Mouse (Mus musculus) heart, postnatal 0 days (tissue): ENCODE measurements around the gene Gpr157. TPM values are rescaled to one million over a fixed set of nuclear protein-coding genes. Genes with fewer than 3 reads are reported as not detected.

Experiments
- ATAC-seq: fragments of 200-750 bp; cut with Nextera tagmentation; 2 replicates; pipeline ENCODE4 v1.8.0; 2017; ENCODE audit warnings: low read depth, moderate number of reproducible peaks, moderate library complexity; ENCODE audit not compliant: insufficient read depth
- DNase-seq: peaks from one replicate; pipeline ENCODE4 v3.0.0-alpha.2; 2016; ENCODE audit warnings: low spot score
- H3K27ac ChIP-seq: fragments of 300-500 bp; sonication (generic); 2 replicates; pipeline ENCODE4 v1.5.1; 2014; ENCODE audit warnings: low read depth, mild to moderate bottlenecking
- H3K27me3 ChIP-seq: fragments of 300-500 bp; sonication (generic); 2 replicates; pipeline ENCODE4 v1.6.1; 2014; ENCODE audit warnings: low read length, mixed read lengths; ENCODE audit not compliant: control insufficient read depth, insufficient read depth
- H3K36me3 ChIP-seq: fragments of 300-500 bp; sonication (generic); replicated peaks from 2 replicates; pipeline ENCODE4 v1.6.1; 2014; ENCODE audit warnings: low read length, mixed read lengths; ENCODE audit not compliant: control insufficient read depth, insufficient read depth
- H3K4me1 ChIP-seq: fragments of 300-500 bp; sonication (generic); 2 replicates; pipeline ENCODE4 v1.6.1; 2014; ENCODE audit warnings: antibody characterized with exemption; ENCODE audit not compliant: control insufficient read depth, insufficient read depth
- H3K4me2 ChIP-seq: fragments of 300-500 bp; sonication (generic); 2 replicates; pipeline ENCODE4 v1.6.1; 2014; ENCODE audit warnings: low read depth, mild to moderate bottlenecking, low read length, moderate library complexity
- H3K4me3 ChIP-seq: fragments of 300-500 bp; sonication (generic); 2 replicates; pipeline ENCODE4 v1.5.1; 2014; ENCODE audit warnings: low read depth, low read length
- H3K9ac ChIP-seq: fragments of 300-500 bp; sonication (generic); replicated peaks from 2 replicates; pipeline ENCODE4 v1.6.1; 2014; ENCODE audit warnings: low read depth, low read length, mixed read lengths
- H3K9me3 ChIP-seq: fragments of 300-500 bp; sonication (generic); replicated peaks from 2 replicates; pipeline ENCODE4 v1.6.1; 2016; ENCODE audit warnings: low read length; ENCODE audit not compliant: control insufficient read depth
- CTCF ChIP-seq: IDR thresholded peaks from 2 replicates; pipeline ENCODE4 v1.5.1; 2016; ENCODE audit warnings: antibody characterized with exemption, control low read depth, low read depth
- EP300 ChIP-seq: IDR thresholded peaks from 2 replicates; pipeline ENCODE4 v1.6.1; 2016; ENCODE audit warnings: antibody characterized with exemption, low read depth
- WGBS: fragments of 180-500 bp; shearing (Covaris S2); extraction: QIAGEN DNeasy Blood & Tissue Kit; methylation state at CpG from one replicate; pipeline ENCODE4 v1.1.7; 2014; 5-methylcytosine and 5-hydroxymethylcytosine counted together
- polyA plus RNA-seq: library from polyadenylated mRNA; unstranded; fragments of >200 nt; fragmentation: Nextera tagmentation; extraction: Ambion mirVana; gene quantifications from 2 replicates; pipeline ENCODE4 v1.2.1, GENCODE M21; 2015
- total RNA-seq: library from RNA; depleted of rRNA; stranded (reverse); fragments of >200 nt; gene quantifications from 2 replicates; pipeline ENCODE4 v1.2.3, GENCODE M21; 2014; ENCODE audit warnings: low replicate concordance

Gpr157 gene
- total and polyA plus RNA-seq, 2 experiments from 2014 or later = 4.5 to 23.3 TPM

- H3K27me3 ChIP-seq = peaks cover 13% of the 10 kb centered on the region
- H3K9ac ChIP-seq = no peak overlapping the region
- no peaks in the 10 kb centered on the region for H3K9me3 ChIP-seq
- H3K4me1 ChIP-seq = peaks cover 9% of the 10 kb centered on the region; the same call in 1 of the 2 replicates
- H3K4me3 ChIP-seq = no peak overlapping the region
- WGBS = 90% methylated on average over 9 of the region's 9 CpGs
- H3K27ac ChIP-seq = no peak overlapping the region
- DNase-seq (no peak), ATAC-seq (no peak)
- no peaks in the 10 kb centered on the region for H3K36me3 ChIP-seq
- H3K4me2 ChIP-seq = no peak overlapping the region
- TF ChIP-seq CTCF (no peak), EP300 (no peak)
These were observed 43.6 kb upstream of the Gpr157 start for GRCm38 (mm10) chr4:150043591-150043990.

DNA sequence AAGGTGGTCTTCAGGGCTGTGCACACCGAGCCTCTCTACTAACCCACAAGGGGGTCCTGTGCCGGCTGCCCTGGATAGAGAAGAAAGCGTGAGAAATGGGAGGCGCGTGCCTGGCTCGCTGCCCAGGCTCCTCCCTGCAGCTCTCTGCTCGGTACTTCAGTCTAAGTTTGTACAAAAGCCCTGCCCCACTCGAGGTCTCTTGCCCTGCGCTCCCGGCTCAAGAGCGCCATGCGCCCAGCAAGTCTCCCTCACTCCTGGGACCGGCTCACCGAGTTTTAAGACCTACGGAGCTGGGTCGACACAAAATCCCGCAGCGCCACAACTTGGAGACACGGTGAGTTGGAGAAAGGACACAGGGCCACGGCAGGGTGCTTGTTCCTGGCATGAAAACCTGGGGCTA, 39.1 kb upstream of the Gpr157 start:
- TF ChIP-seq EP300 (no peak), CTCF (no peak)
- WGBS = under 1% methylated on average over 20 of the region's 20 CpGs
- H3K4me2 ChIP-seq = peak overlapping the region; percentile 92
- DNase-seq = peak; percentile 71
- no peaks in the 10 kb centered on the region for H3K9me3 ChIP-seq
- H3K4me1 ChIP-seq = peaks cover 16% of the 10 kb centered on the region
- peak overlapping the region; percentile 66 for H3K4me3 ChIP-seq
- H3K27me3 ChIP-seq = peaks cover 26% of the 10 kb centered on the region
- H3K27ac ChIP-seq = peak overlapping the region; percentile 30; the same call in 1 of the 2 replicates
- peak; percentile 59; the same call in 1 of the 2 replicates for ATAC-seq
- peak overlapping the region; percentile 61 for H3K9ac ChIP-seq
- H3K36me3 ChIP-seq = no peaks in the 10 kb centered on the region

DNA sequence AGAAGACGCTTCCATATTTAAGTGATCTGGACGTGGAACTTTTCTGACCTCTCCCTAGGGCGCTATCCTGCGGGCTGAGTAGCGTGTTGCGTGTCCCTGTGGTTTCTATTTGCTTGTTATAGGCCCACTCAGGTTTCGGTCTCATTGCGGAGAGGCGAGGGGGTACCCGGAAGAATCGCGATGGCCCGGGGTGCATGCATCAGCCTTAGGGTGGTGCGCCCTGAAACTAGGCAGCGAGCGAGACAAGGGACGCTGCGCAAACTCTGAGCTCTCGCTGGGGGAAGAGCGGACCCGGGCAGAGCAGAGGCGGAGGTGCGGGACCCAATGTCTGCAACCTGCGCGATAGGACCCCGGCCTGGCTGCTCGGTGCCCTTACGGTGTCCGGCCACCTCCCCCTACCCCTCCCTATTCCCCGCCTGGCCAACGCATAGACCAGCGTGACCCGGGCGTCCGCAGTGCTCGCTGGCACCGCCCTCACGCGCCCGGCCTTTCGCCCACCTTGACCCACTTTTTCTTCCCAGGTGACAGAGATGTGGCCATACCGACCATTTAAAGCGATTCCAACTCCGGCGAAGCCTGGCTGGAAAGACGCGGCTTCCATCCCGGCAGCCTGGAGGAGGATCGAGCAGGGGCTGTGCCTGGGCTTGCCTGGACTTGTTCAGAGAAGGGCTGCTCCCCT, 38.5 kb upstream of the Gpr157 start:
- no peak for TF ChIP-seq EP300
- no peak for TF ChIP-seq CTCF
- Histone ChIP-seq H3K27ac (peak overlapping the region; percentile 30; the same call in 1 of the 2 replicates), H3K9ac (peak overlapping the region; percentile 61), H3K4me1 (peaks cover 16% of the 10 kb centered on the region), H3K4me2 (peak overlapping the region; percentile 92), H3K9me3 (no peaks in the 10 kb centered on the region), H3K27me3 (peaks cover 26% of the 10 kb centered on the region), H3K36me3 (no peaks in the 10 kb centered on the region), H3K4me3 (peak overlapping the region; percentile 66)
- 1% methylated on average over 47 of the region's 49 CpGs for WGBS
- peak; percentile 34; the same call in 1 of the 2 replicates for ATAC-seq
- DNase-seq = no peak

GRCm38 (mm10) chr4:150049157-150049513, 38.0 kb upstream of the Gpr157 start:
- 28% methylated on average over 15 of the region's 15 CpGs for WGBS
- ATAC-seq (no peak), DNase-seq (no peak)
- H3K27ac ChIP-seq = no peak overlapping the region
- no peak for TF ChIP-seq EP300
- no peak for TF ChIP-seq CTCF
- no peaks in the 10 kb centered on the region for H3K9me3 ChIP-seq
- H3K4me2 ChIP-seq = peak overlapping the region; percentile 92
- H3K4me1 ChIP-seq = peaks cover 16% of the 10 kb centered on the region
- peaks cover 26% of the 10 kb centered on the region for H3K27me3 ChIP-seq
- peak overlapping the region; percentile 66 for H3K4me3 ChIP-seq
- no peaks in the 10 kb centered on the region for H3K36me3 ChIP-seq
- H3K9ac ChIP-seq = peak overlapping the region; percentile 61; the same call in 1 of the 2 replicates

GRCm38 (mm10) chr4:150049564-150050226, 37.5 kb upstream of the Gpr157 start:
- TF ChIP-seq EP300 (no peak), CTCF (no peak)
- no peaks in the 10 kb centered on the region for H3K36me3 ChIP-seq
- H3K27me3 ChIP-seq = peaks cover 26% of the 10 kb centered on the region
- DNase-seq = no peak
- no peaks in the 10 kb centered on the region for H3K9me3 ChIP-seq
- peaks cover 16% of the 10 kb centered on the region for H3K4me1 ChIP-seq
- ATAC-seq = no peak
- H3K4me3 ChIP-seq = no peak overlapping the region; the same call in 1 of the 2 replicates
- peak overlapping the region; percentile 92; the same call in 1 of the 2 replicates for H3K4me2 ChIP-seq
- H3K27ac ChIP-seq = no peak overlapping the region
- 31% methylated on average over 13 of the region's 13 CpGs for WGBS
- H3K9ac ChIP-seq = no peak overlapping the region
